Mouse (Mus musculus): ENCODE measurements around the gene AY074887.

DNA sequence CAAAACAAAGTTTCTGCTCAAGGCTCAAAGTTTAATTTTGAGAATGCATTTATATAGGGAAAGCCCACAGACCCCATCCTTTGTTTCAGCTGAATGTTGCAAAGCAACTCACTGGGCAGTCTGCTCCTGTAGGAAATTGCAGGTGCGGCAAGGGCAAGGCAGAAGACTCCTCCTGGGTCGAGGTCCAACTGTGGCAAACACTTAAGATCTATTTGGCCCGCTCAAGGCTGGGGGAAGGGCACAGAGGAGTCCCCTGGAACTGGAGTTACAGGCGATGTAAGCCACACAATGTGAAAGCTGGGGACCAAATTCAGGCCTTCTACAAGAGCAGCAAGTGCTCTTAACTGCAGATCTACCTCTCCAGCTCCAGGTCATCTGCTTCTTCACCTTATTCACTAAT lies 30.9 kb downstream of the AY074887 start:
- no peak for TF ChIP-seq POLR2AphosphoS5 (IDR thresholded peaks at IDR 0.05; ENCODE audit: borderline replicate concordance, low read depth, low read length)
- no peak for TF ChIP-seq CHD1 (IDR thresholded peaks at IDR 0.05; ENCODE audit: low read depth, low read length)
- TF ChIP-seq ZNF384 (IDR thresholded peaks at IDR 0.05; ENCODE audit: low read depth, low read length): no peak
- no peak for TF ChIP-seq CTCF (IDR thresholded peaks at IDR 0.05 in 2 of 3, conservative IDR thresholded peaks at IDR 0.05 in 1 of 3; ENCODE audit: control insufficient read depth in 1 of 3, insufficient read depth in 1 of 3, low read depth in 2 of 3, low read length in 3 of 3, poor library complexity in 1 of 3, severe bottlenecking in 1 of 3)
- no peak for TF ChIP-seq MAFK (IDR thresholded peaks at IDR 0.05; ENCODE audit: borderline replicate concordance, low read depth, low read length)
- TF ChIP-seq POLR2A (IDR thresholded peaks at IDR 0.05; ENCODE audit: control insufficient read depth in 1 of 2, insufficient read depth in 1 of 2, low read depth in 1 of 2, low read length in 2 of 2, poor library complexity in 1 of 2): no peak
- no peak for TF ChIP-seq BHLHE40 (IDR thresholded peaks at IDR 0.05; ENCODE audit: borderline replicate concordance, low read depth, low read length)

Measured in MEL (cell line).